Mouse (Mus musculus) bone marrow, adult 2 months (tissue): ENCODE results near the gene Uspl1.

ENCODE experiments used
- CTCF ChIP-seq: fragments of 200-500 bp; IDR thresholded peaks from 2 replicates; pipeline ENCODE4 v1.5.1; 2011; ENCODE audit warnings: low read length, control low read depth; ENCODE audit not compliant: control insufficient read depth, insufficient read depth
- POLR2A ChIP-seq: fragments of 200-500 bp; IDR thresholded peaks from 2 replicates; pipeline ENCODE4 v1.6.1; 2011; ENCODE audit warnings: low read depth, mild to moderate bottlenecking, control low read depth, low read length, borderline replicate concordance; ENCODE audit not compliant: control insufficient read depth

GRCm38 (mm10) chr5:149243053-149243452, 58.9 kb downstream of the Uspl1 start:
- TF ChIP-seq POLR2A (no peak), CTCF (no peak)
